Mouse (Mus musculus) G1E-ER4 (cell line): ENCODE data around the gene Sf3b3. TPM values are rescaled to one million over a fixed set of nuclear protein-coding genes. Genes with fewer than 3 reads are reported as not detected.

Experiments
- GATA1 ChIP-seq: IDR thresholded peaks from one replicate; pipeline ENCODE4 v1.8.0; 2012; ENCODE audit warnings: low read length, inconsistent platforms
- polyA plus RNA-seq: library from polyadenylated mRNA; stranded (reverse); fragments of >175 nt; gene quantifications from 2 replicates; pipeline ENCODE4 v1.2.3, GENCODE M21; 2012

Sf3b3 gene
- polyA plus RNA-seq, 1 experiment: 7.1 TPM

GRCm38 (mm10) chr8:110856760-110857461 is 10.3 kb upstream of the Sf3b3 start:
- no peak for TF ChIP-seq GATA1

- TF ChIP-seq GATA1: no peak
These were observed 4.6 kb upstream of the Sf3b3 start for GRCm38 (mm10) chr8:110851186-110851585.

GRCm38 (mm10) chr8:110847645-110848495 is 1.3 kb upstream of the Sf3b3 start:
- no peak for TF ChIP-seq GATA1

GRCm38 (mm10) chr8:110847171-110847549 is 573 bp upstream of the Sf3b3 start:
- no peak for TF ChIP-seq GATA1

- TF ChIP-seq GATA1: no peak
These were observed 674 bp downstream of the Sf3b3 start for GRCm38 (mm10) chr8:110845821-110846404.

GRCm38 (mm10) chr8:110844941-110845340 is 1.6 kb downstream of the Sf3b3 start:
- no peak for TF ChIP-seq GATA1

- no peak for TF ChIP-seq GATA1
These were observed 3.4 kb downstream of the Sf3b3 start for GRCm38 (mm10) chr8:110843207-110843606.

- TF ChIP-seq GATA1: no peak
These were observed 4.5 kb downstream of the Sf3b3 start for GRCm38 (mm10) chr8:110842012-110842574.

GRCm38 (mm10) chr8:110831956-110832355 is 14.6 kb downstream of the Sf3b3 start:
- no peak for TF ChIP-seq GATA1

- TF ChIP-seq GATA1: no peak
These were observed 18.1 kb downstream of the Sf3b3 start for GRCm38 (mm10) chr8:110828511-110828910.

GRCm38 (mm10) chr8:110824861-110825260 is 21.7 kb downstream of the Sf3b3 start:
- TF ChIP-seq GATA1: no peak

GRCm38 (mm10) chr8:110821960-110822359 is 24.6 kb downstream of the Sf3b3 start:
- no peak for TF ChIP-seq GATA1

GRCm38 (mm10) chr8:110820257-110820656 is 26.3 kb downstream of the Sf3b3 start:
- TF ChIP-seq GATA1: no peak

GRCm38 (mm10) chr8:110818593-110818992 is 28.0 kb downstream of the Sf3b3 start:
- TF ChIP-seq GATA1: no peak

- TF ChIP-seq GATA1: no peak
These were observed 29.6 kb downstream of the Sf3b3 start for GRCm38 (mm10) chr8:110816990-110817389.

- no peak for TF ChIP-seq GATA1
These were observed 31.3 kb downstream of the Sf3b3 start for GRCm38 (mm10) chr8:110815308-110815707.
